Mouse (Mus musculus) 3T3-L1 (cell line): Measurements from ENCODE around the gene Rpp21.

Experiments
- DNase-seq: peaks from one replicate; pipeline ENCODE4 v3.0.0-alpha.2; 2015; ENCODE audit warnings: low read depth, low spot score

Gene Rpp21

DNA sequence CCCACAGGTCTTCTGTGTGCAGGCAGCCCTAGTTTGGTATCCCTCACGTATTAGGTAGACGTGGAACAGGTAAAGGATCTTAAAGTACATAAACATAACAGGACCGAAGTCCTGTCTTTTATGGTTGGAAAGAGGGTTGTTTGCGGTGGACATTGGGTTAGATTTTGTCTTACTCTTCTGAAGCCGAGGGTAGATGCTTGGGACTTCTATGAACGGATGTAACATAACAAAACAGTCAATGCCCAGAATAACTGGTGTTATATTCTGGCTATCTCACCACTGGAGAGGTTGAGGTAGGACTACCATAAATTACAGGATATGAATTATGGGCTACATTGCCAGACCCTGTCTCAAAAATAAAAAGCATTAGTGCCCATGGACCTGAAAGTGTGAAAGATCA lies at the start of gene Rpp21:
Gene Rpp21 (minus strand): TSS at position 101 of the 400 bp plus-strand sequence.
- no peak for DNase-seq

DNA sequence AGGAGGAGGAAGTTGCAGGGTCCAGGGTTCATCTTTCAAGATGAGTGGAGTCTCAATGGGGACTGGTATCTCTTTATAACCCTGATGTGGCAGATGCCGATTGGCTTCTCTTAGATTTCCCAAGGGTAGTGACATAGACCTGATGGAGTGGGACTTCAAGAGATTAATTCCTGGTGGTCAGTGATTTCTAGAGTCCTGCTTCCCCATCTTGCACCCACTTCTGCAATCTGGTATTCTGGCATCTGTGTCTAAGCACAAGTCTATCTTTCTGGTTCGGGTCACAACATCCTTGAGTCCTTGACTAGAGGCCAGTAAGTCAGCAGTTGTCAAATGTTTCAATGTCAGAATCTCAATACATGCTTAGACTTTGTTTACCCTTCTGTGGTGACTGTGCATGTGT lies 28.5 kb upstream of the Rpp21 start, which contains the start of gene H2-M10.2:
Gene H2-M10.2 (minus strand): TSS at position 101 of the 400 bp plus-strand sequence.
- no peak for DNase-seq

GRCm38 (mm10) chr17:36281521-36282245 lies 23.8 kb upstream of the Rpp21 start:
- no peak for DNase-seq

- DNase-seq = peak; percentile 20
These were observed 16.9 kb upstream of the Rpp21 start for GRCm38 (mm10) chr17:36274776-36275175.

- no peak for DNase-seq
These were observed 15.9 kb upstream of the Rpp21 start for GRCm38 (mm10) chr17:36273796-36274195.

DNA sequence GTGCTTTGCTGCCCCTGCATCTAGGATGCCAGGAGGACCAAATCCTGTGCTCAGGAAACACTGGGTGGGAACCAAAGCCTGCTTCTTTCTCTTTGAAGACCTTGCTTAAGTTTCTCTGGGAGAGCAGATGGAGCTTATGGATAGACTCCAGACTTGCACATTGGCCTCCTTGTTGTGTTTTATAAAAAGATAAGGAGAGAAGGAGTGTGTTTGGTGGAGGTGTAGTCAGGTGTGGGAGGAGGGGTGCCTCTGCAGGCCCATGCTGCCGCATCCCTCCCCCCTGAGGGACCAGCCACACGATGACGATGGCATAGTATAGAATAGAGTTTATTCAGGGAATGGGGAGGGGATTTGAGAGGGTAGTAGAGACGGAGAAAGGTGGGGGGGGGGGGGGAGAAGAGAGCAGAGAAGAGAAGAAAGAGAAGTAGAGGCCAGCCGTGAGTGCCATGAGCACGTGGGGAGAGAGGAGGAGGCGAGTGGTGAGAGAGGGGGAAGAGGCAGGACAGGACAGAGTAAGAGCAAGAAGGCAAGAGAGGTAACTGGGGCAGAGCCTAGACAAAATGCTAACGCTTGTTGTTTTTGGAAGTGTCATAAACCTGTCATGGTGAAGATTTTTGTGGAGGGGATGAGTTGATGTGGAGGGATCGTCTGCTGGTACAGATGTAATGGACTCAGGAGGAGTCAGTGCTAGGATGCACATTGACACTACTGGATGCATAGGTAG lies 14.9 kb upstream of the Rpp21 start:
- no peak for DNase-seq

- DNase-seq = peak; percentile 93
These were observed 13.9 kb upstream of the Rpp21 start, which contains the start of gene Trim39 for GRCm38 (mm10) chr17:36271586-36272256. Gene Trim39 (minus strand): TSS chr17:36272247.

GRCm38 (mm10) chr17:36270956-36271585 lies 13.2 kb upstream of the Rpp21 start:
- DNase-seq = peak; percentile 77

- peak; percentile 41 for DNase-seq
These were observed 8.0 kb upstream of the Rpp21 start for GRCm38 (mm10) chr17:36265834-36266233.

DNA sequence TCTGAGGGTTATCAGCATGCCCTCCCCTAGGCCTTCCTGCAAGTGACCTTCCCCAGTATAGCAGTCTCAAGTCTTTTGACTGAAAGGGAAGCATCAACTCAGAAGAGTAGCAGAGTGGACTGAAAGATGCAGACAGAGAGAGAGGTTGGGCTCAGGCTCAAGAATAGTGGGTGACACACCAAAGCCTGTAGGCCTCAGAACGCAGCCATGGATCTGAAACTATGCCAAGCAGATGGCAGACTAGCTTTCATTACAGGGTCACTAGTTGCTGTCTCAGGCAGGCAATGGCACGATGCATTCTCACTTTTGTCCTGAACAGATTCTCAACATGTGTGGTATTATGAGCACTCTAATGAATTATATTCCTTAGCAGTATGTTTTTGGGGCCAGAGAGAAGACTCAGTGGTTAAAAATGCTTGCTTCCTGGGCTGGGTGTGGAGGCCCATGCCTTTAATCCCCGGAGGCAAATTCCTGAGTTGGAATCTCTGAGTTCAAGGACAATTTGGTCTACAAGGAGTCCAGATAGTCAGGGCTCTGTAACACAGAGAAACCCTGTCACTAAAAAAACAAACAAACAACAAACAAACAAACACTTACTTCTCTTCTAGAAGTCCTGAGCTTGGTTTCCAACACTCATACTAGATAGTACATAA lies 6.5 kb upstream of the Rpp21 start:
- peak; percentile 80 for DNase-seq

GRCm38 (mm10) chr17:36261511-36262166 lies 3.8 kb upstream of the Rpp21 start:
- DNase-seq = no peak

- peak; percentile 77 for DNase-seq
These were observed 475 bp downstream of the Rpp21 start for GRCm38 (mm10) chr17:36257241-36257947.

- no peak for DNase-seq
These were observed 4.7 kb downstream of the Rpp21 start for GRCm38 (mm10) chr17:36253087-36253600.

- DNase-seq = no peak
These were observed 5.5 kb downstream of the Rpp21 start for GRCm38 (mm10) chr17:36252250-36252876.

DNA sequence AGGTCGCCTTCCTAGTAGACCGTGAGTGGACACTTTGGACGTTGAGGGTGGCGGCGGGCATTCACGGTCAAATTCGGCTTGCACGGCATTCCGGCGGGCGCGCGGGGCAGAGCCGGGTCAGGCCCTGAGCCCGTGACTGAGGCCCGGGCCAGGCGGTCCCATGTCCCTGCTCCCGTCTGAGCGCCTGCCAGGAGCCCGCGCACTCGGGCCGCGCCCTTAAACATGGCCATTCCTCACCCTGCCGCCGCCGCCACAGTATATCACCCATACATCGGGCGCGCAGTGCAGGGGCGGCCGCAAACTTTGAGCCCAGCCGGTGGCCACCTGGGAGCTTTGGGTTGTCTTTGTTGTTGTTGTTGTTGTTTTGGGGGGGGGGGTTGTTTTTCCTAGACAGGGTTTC lies 9.0 kb downstream of the Rpp21 start:
- DNase-seq = no peak

GRCm38 (mm10) chr17:36245741-36246140 lies 12.1 kb downstream of the Rpp21 start:
- DNase-seq = peak; percentile 17

- peak; percentile 1 for DNase-seq
These were observed 13.8 kb downstream of the Rpp21 start for GRCm38 (mm10) chr17:36244031-36244430.

DNA sequence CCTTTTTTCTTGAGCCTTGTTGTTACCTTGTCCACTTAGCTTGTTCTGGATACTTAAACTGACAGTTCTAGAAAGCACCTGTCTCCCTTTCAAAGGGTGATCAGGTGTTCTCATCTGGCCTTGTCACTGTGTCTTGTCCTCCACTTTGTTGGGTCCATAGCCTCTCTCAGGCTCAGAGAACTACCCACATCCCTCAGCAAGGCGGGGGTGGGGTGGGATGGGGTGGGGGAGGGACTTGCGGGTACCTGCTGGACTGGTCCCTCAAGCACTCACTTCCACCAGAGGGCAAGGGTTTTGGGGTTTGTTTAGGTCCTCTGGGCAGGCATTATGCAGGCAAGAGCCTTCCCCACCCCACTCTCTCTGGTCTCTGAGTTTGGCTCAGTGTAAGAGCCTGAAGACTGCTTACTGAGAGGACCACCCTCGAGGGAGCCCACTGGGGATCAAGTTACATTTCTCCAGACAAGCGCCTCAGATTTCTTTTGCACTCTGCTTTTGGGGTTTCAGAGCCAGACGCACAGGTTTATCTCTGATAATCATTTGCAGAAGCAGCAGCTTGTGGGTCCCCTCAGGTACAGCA lies 17.1 kb downstream of the Rpp21 start:
- no peak for DNase-seq

DNA sequence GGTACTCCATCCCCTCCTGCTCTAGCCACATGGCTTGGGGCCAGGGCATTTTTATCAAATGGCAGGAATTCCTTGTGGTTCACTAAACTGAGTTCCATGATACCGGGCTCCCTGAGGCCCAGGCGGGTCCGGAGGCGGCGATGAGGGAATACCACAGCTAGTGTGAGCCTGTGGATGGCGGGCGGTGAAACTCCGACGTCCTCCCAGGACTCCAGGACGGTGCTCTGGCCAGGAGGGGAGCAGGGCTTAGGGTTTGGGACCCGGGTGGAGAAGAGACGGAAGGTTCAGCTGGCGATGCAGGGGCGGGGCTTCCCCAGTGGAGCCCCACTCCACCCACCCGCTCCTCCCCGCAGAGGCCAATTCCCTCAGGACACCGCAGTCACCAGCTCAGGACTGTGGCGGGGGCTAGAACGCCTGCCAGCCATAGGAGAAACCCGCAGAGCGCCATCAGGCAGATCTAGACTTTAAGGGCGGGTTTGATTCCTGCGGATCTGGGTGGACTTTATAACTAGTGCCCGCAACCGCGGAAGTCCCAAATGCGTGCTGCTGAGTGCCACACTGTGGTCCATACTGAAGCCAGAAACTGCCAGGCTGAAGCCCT lies 20.4 kb downstream of the Rpp21 start:
- peak; percentile 69 for DNase-seq
